Mouse (Mus musculus): ENCODE measurements around the gene Pip5k1b.
"Not testable (repeated sequence)": the region's sequence is repeated elsewhere in the genome, so short reads cannot be mapped to it uniquely, and the experiment has no call there.

Pip5k1b gene

DNA sequence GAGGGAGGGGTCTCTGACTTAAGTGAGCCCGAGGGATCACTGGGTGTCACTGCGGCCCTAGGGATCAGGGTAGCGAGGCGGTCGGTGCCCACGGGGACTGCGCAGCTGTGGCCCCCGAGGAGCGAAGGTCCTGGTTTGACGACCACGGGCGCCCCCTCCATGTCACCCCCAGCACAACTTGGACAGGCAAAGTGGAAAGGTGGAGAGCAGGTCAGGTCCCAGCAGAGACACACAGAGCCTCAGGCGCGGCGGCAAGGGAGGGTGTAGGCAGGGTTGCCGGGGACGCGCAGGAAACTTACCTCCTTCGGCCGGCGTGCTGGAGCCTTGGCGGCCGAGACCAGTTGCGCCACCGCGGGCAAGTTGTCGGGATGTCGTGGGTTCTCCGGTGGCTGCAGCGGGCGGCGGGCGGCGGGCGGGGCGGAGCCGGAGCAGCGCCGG is at the start of gene Pip5k1b:
TSS of gene Pip5k1b (minus strand) at position 407 of the 438 bp plus-strand sequence.
- peak; percentile 17 for DNase-seq (ENCODE audit: low spot score)

GRCm38 (mm10) chr19:24604105-24604504 is 48.4 kb upstream of the Pip5k1b start:
- DNase-seq (ENCODE audit: low spot score), result no peak

DNA sequence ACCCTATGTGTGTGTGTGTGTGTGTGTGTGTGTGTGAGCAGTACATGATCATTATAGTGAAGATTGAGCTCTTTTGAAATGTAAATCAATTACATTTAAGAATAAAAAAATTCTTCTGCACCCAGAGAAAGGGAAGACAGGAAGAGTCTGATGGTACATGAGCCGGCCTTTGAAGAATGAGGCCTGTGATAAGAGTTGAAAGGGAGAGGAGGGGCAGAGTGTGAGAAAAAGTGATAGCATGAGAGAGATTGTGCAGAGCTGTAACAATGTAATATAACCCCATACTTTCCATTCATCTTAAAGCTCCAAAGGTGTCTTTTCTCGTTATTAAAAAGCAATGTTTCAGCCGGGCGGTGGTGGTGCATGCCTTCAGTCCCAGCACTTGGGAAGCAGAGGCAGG is 47.8 kb upstream of the Pip5k1b start:
- DNase-seq (ENCODE audit: low spot score), result no peak

GRCm38 (mm10) chr19:24586726-24587125 is 31.1 kb upstream of the Pip5k1b start:
- DNase-seq (ENCODE audit: low spot score), result no peak

GRCm38 (mm10) chr19:24585171-24585570 is 29.5 kb upstream of the Pip5k1b start:
- DNase-seq (ENCODE audit: low spot score), result no peak

- no peak for DNase-seq (ENCODE audit: low spot score)
Observed at GRCm38 (mm10) chr19:24583956-24584355, 28.3 kb upstream of the Pip5k1b start.

DNA sequence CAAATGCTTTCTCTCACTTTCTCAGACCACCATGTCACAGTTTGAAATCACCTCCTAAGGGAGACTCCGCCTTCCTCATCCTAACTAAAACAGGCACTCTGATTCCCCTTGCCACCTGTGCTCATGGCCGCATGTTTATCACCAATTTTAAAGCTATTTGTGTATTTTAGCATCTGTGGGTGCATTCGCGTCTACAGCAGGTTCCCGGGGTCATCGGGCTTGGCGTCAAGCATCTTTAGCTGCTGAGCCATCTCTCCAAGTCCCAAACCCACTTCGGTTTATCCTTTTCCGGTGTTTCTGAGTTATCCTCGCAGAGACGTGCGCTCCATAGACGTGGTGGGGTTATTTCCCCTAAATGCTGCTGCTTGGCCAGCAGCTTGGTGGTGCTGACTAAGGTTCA is 20.5 kb upstream of the Pip5k1b start:
- DNase-seq (ENCODE audit: low spot score), result no peak

DNA sequence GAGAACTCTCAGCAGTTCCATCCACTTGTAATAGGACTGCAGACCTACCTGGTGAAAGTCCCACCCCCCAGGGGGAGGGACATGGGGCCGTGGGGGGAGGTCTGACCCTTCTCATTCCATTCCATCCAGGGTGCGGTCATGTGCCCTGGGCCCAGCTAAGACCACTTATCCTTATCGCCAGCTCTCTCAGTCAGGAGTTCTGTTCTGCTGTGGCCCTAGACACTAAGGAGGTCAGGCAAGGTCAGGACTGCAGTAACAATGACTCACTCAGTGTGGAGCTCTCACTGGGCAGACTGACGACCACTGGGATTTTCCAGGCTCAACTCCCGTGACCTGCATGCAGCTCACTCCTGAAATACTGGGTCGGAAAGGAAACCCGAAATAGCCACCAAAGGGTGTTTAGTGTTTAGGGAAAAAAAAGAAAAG is 16.1 kb upstream of the Pip5k1b start:
- no peak for DNase-seq (ENCODE audit: low spot score)

- no peak for DNase-seq (ENCODE audit: low spot score)
Observed at GRCm38 (mm10) chr19:24570969-24571368, 15.3 kb upstream of the Pip5k1b start.

DNA sequence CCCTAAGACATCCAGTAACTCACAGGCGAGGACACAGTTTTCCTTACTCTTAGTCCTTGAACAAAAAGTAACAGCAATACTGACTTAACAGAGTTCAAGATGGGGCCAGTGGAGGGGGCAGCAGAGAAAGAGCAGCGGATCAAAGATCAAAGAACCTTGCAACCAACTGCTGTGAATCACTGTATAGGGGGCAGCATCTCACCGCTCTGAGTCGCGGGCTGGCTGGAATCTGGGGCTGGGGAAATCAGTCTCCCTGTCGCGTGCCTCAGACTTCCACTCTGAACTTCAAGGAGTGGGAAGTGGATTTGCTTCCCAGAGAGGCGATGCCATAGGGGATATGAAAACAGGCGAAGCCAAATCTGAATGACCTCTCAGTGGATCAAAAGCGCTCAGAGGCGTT is 1.8 kb upstream of the Pip5k1b start:
- DNase-seq (ENCODE audit: low spot score), result no peak

GRCm38 (mm10) chr19:24556585-24556966 is 904 bp upstream of the Pip5k1b start:
- no peak for DNase-seq (ENCODE audit: low spot score)

- peak; percentile 62 for DNase-seq (ENCODE audit: low spot score)
Observed at GRCm38 (mm10) chr19:24555904-24556584, 372 bp upstream of the Pip5k1b start.

- DNase-seq (ENCODE audit: low spot score), result no peak
Observed at GRCm38 (mm10) chr19:24554911-24555465, 684 bp downstream of the Pip5k1b start.

GRCm38 (mm10) chr19:24554425-24554824 is 1.2 kb downstream of the Pip5k1b start:
- no peak for DNase-seq (ENCODE audit: low spot score)

DNA sequence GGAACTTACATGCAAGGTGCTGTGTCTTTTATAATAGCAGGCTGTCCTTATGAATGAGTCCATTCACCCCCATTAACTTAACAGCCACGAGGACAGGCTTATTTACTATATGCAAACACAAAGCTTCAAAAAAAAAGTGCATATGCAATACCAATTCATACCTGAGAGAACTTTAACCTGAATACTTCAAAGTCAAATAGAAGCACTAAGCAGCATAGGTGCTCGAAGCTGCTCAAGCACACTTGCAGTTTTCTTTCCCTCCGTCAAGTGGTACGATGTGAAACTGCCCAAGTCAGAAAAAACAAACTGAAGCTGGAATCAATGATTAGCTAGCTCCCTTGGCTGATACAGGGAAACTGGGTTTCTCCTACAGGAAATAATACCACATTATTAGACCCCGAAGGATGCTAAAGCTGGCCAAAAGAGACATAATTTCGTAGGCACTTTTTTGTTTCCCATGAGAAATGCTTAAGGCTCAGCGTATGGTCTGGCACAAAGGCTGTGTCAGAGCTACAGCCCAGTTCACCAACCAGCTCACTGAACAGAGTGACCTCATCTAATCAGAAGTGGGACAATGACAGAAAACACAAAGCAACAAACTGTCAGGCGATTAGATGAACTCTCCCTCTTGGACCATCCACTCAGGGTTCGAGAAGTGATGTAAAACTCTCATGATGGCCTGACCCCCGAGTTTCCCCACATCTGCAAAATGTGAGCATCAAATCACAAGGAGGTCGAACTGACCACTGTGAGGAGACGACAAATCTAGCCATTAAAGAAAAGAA is 2.2 kb downstream of the Pip5k1b start:
- DNase-seq (ENCODE audit: low spot score), result no peak

DNA sequence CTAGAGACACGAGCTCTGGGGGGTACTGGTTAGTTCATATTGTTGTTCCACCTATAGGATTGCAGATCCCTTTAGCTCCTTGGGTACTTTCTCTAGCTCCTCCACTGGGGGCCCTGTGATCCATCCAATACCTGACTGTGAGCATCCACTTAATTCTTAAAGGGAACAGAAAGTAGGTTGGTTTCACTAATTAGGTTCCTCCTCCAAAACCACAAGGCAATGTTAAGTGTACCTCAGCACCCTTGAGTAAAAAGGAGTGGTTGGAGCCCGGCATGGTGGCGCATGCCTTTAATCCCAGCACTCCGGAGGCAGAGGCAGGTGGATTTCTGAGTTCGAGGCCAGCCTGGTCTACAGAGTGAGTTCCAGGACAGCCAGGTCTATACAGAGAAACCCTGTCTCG is 3.0 kb downstream of the Pip5k1b start:
- not testable (repeated sequence) for DNase-seq (ENCODE audit: low spot score)

DNA sequence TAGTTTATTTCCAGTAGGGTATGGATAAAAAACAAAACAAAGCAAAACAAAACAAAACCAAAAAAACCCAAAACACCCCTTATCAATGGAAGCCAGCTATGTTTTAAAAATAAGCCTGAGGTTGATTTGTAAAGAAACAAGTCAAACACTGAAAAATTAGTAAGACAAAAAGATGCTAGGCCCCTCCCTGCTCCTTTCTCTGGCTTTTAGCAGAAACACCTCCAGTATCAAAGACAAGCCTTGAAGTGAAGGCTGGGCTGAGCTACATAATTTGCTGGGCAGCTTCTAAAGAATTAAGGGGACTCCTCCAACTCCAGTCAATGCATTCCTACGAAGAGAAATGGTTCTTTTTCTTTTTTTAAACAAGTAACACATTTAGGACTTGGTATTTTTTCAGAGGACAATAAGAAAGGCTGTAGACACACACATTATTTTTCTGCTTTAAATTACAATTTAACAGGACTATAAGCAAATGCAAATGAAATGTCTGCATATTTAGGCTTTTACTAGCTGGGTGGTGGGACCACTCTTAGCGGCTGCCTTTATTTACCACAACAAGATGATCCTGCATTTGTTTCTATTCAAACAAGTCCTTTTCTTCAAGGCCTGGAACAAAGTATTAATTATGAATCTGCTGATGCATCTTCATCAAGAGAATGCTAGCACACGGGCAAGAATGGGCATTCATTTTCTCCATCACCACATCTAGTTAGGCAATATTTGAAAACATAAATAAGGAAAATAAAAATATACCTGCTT is 4.3 kb downstream of the Pip5k1b start:
- no peak for DNase-seq (ENCODE audit: low spot score)

DNA sequence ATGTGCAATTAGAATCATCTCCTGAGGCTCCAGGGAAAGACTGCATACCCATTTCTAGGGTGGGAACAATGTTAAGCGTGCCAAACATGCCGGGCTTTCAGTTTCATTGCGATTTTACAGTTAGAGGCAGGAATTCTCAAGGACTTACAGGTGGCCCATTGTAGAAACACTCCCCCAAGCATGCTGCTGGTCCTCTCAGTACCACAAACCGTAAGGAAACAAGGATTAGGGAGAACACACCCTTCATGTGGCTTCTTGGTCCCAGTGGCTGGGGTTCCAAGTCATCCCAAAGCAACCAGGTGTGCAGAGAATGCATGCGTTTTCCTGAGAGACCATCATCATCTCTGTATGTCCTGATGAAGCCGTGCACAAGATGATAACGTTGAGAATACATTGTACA is 4.9 kb downstream of the Pip5k1b start:
- DNase-seq (ENCODE audit: low spot score), result no peak

DNA sequence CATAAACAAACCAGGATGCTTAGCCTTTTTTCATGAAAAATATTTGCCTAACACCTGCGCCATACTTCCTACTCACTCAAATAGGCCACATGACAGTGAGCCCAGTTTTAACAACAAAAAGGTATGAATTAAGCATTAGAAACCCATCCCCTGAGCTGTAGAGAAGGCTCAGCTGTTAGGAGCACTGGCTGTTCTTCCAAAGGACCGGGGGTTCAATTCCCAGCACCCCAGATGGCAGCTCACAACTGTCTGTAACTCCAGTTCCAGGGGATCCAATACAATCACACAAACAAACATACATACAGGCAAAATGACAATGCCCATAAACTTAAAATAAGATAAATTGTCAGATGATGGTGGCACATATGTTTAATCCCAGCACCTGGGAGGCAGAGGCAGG is 5.7 kb downstream of the Pip5k1b start:
- DNase-seq (ENCODE audit: low spot score), result no peak

DNA sequence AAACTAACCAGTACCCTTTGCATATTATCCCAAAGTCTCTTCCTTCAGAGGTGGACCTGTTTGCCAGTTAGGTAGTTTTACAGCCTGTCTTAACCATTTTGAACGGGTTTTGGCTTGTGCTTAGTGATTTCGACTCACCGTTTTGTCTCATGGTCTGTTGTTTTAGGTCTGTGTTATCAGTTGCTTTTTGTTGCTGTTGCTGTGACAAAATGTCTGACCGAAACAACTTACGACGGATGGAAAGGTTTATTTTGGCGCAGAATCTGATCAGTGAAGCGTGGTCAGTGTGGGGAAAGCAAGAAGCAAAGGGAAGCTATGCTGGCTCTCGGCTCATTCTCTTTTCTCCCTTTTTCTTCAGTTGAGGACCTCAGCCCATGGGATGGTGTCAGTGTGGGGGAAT is 7.3 kb downstream of the Pip5k1b start:
- no peak for DNase-seq (ENCODE audit: low spot score)

DNA sequence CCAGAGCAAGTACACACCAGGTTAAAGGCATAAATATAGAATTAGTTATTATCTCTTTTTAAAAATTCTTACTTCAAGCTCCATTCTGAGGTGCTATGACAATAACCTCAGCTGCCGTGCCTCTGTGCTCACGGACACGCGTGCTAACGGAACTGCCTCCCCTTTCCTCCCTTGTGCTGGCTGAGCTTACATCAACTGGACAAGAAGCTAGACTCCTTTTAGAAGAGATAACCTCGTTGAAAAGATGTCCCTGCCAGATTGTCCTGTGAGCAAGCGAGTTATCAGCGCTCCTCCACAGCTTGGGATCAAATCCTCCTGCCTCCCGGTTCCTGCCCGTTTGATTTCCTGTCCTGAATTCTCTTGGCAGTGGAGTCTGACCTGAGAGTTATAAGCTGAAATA is 9.5 kb downstream of the Pip5k1b start:
- no peak for DNase-seq (ENCODE audit: low spot score)
